Mouse (Mus musculus) bone marrow macrophage, adult 2 months (primary cell): Measurements from ENCODE around the gene Cog4.

Experiments
- CTCF ChIP-seq: IDR thresholded peaks from 2 replicates; pipeline ENCODE4 v1.5.1; 2012; ENCODE audit warnings: low read depth, mild to moderate bottlenecking, low read length, moderate library complexity
- POLR2A ChIP-seq: IDR thresholded peaks from 2 replicates; pipeline ENCODE4 v1.6.1; 2012; ENCODE audit warnings: mild to moderate bottlenecking, low read depth, low read length, borderline replicate concordance

DNA sequence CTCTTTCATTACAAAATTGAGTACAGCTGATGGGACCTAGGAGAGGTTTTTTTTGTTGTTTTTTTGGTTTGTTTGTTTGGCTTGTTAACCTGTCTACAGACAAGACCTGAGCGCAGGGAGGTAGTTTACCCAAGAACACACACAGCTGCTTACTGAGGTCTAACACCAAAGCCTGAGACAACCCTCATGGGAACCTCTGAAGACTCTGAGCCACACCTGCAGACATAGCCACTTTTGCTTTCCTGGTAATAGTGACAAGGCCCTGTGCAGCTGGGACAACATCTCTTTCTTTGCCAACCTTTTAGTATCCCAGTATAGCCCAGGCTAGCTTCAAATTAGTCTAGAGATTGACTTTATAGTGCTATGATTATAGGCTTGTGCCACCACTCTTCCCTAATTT, 40.3 kb upstream of the Cog4 start:
- TF ChIP-seq CTCF (no peak), POLR2A (no peak)
